20 mouse cellular contexts compared by ENCODE assay signal in genomic region chr10:19946644-19947043, GRCm38 (mm10).
"Had no signal": no experiment of that assay in that cellular context is flagged by ENCODE, and none has a peak within 500 bp of the region (broad histone marks: within the 10 kb centered on the region; RNA-seq: fewer than 3 reads in every experiment).

No protein-coding gene starts in this region.

- H3K4me1 ChIP-seq: liver, embryonic 12.5 days; midbrain, embryonic 12.5 days; midbrain, embryonic 15.5 days; neural tube, embryonic 12.5 days; neural tube, embryonic 15.5 days had no signal

- H3K4me3 ChIP-seq: liver, embryonic 12.5 days; liver, embryonic 15.5 days; lung, embryonic 15.5 days; midbrain, embryonic 12.5 days; midbrain, embryonic 15.5 days; neural tube, embryonic 12.5 days; neural tube, embryonic 15.5 days had no signal

- H3K36me3 ChIP-seq: liver, embryonic 12.5 days; liver, embryonic 15.5 days; lung, embryonic 15.5 days; midbrain, embryonic 12.5 days; midbrain, embryonic 15.5 days; neural tube, embryonic 12.5 days; neural tube, embryonic 15.5 days had no signal

- H3K4me2 ChIP-seq: liver, embryonic 12.5 days; liver, embryonic 15.5 days; lung, embryonic 15.5 days; midbrain, embryonic 12.5 days; midbrain, embryonic 15.5 days; neural tube, embryonic 12.5 days; neural tube, embryonic 15.5 days had no signal

- H3K27me3 ChIP-seq: liver, embryonic 12.5 days; liver, embryonic 15.5 days; lung, embryonic 15.5 days; midbrain, embryonic 12.5 days; midbrain, embryonic 15.5 days; neural tube, embryonic 12.5 days; neural tube, embryonic 15.5 days had no signal

- H3K9me3 ChIP-seq: liver, embryonic 12.5 days; liver, embryonic 15.5 days; lung, embryonic 15.5 days; midbrain, embryonic 12.5 days; midbrain, embryonic 15.5 days; neural tube, embryonic 12.5 days; neural tube, embryonic 15.5 days had no signal

- H3K9ac ChIP-seq: liver, embryonic 12.5 days; liver, embryonic 15.5 days; lung, embryonic 15.5 days; midbrain, embryonic 12.5 days; midbrain, embryonic 15.5 days; neural tube, embryonic 12.5 days; neural tube, embryonic 15.5 days had no signal

- ATAC-seq: inflammation-experienced regulatory T-cells, adult 6 months; liver, embryonic 12.5 days; midbrain, embryonic 15.5 days had no signal

- DNase-seq: kidney, adult 18-20 months; kidney, adult 9 months; kidney, postnatal 14 days; kidney, postnatal 4 days; lung, adult 18-20 months; lung, postnatal 14 days; right cerebral cortex, adult 18-20 months; right cerebral cortex, postnatal 14 days; right cerebral cortex, postnatal 4 days; thymus, adult 18-20 months had no signal

- H3K27ac ChIP-seq: liver, embryonic 12.5 days; liver, embryonic 15.5 days; lung, embryonic 15.5 days; macrophage; midbrain, embryonic 12.5 days; midbrain, embryonic 15.5 days; neural tube, embryonic 12.5 days; neural tube, embryonic 15.5 days; stomach, postnatal 0 days had no signal
